Mouse (Mus musculus) retina, adult 2 months (tissue): ENCODE data around the gene Trp53bp1.
A peak's percentile ranks its signal among the peaks of the same experiment; 100 is the strongest.

ENCODE experiments used
- DNase-seq: peaks from one replicate; pipeline ENCODE4 v3.0.0-alpha.2; 2012; ENCODE audit warnings: low read depth, low spot score

The Trp53bp1 gene

DNA sequence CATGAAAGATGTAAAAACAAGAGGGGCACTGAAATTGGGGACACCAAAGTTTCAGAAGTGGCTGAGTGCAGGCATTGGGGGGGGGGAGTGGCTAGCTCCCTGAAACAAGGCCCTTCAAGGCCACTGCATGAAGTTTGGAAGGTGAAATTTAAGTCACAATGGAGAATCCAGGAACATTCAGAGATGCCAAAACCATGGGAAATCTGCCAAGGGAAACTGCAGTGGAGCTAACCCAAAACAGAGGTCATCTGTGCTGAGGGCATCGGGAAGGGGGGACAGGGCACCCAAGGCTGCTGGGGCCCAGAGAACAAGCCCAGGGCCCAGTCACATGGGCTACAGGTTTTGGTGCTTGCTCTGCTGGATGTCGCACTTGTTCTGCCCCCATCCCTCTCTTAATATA is 21.4 kb downstream of the Trp53bp1 start:
- DNase-seq, result no peak

GRCm38 (mm10) chr2:121244099-121244498 is 27.1 kb downstream of the Trp53bp1 start:
- no peak for DNase-seq

DNA sequence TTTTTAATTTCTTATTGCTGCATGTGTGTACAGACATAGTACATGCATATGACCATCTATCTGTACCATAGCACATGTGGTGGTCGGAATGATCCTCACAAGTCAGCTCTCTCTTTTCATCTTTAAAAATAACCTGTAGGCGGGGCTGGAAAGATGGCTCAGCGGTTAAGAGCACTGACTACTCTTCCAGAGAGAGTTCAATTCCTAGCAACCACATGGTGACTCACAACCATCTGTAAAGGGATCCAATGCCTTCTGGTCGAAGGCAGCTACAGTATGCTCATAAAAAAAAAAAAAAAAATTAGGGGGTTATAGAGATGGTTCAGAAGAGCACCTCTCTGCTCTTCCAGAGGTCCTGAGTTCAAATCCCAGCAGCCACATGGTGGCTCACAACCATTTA is 31.8 kb downstream of the Trp53bp1 start:
- DNase-seq, result no peak

- no peak for DNase-seq
Observed at GRCm38 (mm10) chr2:121235460-121236072, 35.6 kb downstream of the Trp53bp1 start.

DNA sequence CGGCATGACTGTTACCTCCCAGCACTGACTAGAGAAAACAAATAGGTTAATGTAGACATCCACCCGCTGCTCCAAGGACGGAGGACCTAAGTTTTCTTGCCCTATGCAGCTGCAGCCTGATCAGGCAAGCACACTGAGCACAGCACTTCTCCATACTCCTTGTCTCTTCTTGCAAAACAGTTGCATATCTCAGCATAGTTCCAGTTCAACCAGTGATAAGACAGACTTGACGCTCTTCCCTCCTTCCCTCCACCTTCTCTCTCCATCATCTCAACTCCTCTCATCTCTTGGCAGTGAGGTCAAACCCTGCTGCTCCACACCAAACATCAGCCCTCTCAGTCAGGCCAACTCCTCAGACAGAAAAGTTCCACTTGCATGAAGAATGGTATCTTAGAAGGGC is 43.1 kb downstream of the Trp53bp1 start:
- DNase-seq, result no peak

GRCm38 (mm10) chr2:121223010-121223409 is 48.2 kb downstream of the Trp53bp1 start:
- DNase-seq, result no peak

GRCm38 (mm10) chr2:121219994-121220393 is 51.2 kb downstream of the Trp53bp1 start:
- DNase-seq, result no peak

DNA sequence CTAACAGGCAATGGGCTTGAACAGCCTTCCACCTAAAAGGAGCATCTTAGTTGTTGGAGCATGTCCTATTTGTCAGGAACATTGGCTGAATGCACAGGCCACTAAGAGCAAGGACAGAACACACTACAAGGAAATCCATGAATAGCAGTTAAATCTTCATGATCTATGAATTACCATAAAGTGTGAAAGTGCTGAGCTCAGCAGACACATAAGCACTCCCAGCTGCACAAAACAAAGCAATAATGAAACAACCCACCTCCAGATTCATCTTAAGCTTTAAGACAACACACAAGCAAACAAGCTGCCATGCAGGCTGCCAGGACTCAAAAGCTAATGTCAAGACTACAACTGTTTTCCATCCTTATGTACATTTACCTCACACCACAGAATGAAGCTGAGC is 52.0 kb downstream of the Trp53bp1 start:
- no peak for DNase-seq

DNA sequence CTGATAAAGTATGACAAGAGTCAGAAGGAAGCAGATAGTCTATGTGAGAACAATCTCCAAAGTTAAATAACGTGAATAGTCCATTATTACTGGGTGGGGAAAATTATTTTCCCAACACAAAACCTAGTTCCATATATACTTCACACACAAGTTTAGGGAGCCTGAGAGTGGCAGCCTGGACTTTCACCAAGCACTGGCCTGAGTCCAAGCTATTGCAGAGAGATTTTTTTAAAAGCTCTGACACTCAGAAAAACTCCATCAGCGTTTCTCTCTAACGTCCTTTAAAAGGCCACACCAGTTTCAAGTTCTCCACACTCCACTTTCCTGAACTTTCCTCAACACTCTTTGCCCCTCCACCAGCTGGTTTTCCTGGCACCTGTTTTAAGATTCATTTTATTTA is 56.7 kb downstream of the Trp53bp1 start:
- DNase-seq, result no peak

GRCm38 (mm10) chr2:121206541-121206940 is 64.7 kb downstream of the Trp53bp1 start:
- DNase-seq, result no peak

DNA sequence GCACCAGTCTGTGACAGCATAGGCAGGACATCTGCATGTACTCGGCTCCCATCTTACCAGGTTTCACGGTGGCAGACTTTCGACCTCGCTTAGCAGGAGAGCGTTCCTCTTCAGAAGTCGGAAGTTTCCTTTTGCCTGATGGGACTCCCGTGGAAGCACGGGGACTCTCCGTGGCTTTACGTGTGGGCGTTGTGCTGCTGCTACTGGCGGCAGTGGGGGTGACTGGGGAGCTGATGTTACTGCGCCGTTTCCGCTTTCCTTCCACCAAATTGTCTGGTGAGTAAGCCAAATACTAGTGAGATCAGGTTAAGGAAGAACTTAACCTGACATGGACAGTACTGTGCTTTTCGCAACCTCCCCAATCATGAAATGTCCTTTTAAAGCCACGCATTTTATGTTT is 66.9 kb downstream of the Trp53bp1 start:
- no peak for DNase-seq

GRCm38 (mm10) chr2:121195466-121195865 is 75.7 kb downstream of the Trp53bp1 start:
- no peak for DNase-seq

DNA sequence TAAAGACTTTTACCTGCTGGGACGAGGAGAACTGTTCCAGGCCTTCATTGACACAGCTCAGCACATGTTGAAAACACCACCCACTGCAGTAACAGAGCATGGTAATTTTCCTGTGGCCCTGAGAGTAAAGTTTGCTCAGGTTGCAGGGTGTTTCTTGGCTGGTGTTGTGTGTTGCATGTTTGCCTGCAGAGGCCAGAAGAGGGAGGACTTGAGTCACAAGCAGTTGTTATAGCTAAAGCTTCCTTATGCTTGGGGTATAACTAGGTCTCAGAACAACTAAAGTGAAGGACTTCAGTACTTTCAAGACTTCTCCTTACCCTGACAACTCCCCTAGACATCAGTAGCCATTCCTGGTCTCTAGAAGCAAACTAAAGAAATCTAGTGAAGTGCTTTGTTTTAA is 82.7 kb downstream of the Trp53bp1 start:
- no peak for DNase-seq

DNA sequence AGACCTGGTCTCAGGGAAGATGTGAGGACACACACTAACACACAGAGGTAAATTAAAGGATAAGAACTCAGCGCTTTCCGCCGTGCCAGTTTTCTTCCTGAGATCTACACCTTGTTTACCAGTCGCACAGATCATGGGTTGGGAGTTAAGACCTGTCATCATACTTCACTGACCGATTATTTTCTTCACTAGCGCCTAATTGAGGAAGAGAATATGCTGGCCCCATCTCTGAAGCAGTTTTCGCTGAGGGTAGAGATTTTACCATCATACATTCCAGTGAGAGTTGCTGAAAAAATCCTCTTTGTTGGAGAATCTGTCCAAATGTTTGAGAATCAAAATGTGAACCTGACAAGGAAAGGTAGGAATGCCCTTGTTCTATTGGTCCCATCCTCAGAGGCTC is 87.1 kb downstream of the Trp53bp1 start:
- DNase-seq, result no peak

DNA sequence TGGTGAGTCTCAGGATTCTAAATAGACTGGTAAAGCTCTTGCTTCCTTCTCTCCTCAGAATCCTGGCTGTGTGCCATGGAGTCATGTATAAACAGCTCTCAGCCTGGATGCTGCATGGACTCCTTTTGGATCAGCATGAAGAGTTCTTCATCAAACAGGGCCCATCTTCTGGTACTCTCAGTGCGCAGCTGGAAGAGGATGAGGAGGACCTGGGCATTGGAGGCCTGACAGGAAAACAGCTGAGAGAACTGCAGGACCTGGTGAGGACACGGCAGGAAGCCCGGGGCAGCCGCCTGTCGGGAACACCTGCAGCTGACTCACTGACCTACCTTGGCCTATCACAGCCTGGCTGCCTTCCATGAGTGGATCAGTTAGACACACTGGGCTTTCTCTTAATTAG is 87.8 kb downstream of the Trp53bp1 start:
- DNase-seq, result no peak

DNA sequence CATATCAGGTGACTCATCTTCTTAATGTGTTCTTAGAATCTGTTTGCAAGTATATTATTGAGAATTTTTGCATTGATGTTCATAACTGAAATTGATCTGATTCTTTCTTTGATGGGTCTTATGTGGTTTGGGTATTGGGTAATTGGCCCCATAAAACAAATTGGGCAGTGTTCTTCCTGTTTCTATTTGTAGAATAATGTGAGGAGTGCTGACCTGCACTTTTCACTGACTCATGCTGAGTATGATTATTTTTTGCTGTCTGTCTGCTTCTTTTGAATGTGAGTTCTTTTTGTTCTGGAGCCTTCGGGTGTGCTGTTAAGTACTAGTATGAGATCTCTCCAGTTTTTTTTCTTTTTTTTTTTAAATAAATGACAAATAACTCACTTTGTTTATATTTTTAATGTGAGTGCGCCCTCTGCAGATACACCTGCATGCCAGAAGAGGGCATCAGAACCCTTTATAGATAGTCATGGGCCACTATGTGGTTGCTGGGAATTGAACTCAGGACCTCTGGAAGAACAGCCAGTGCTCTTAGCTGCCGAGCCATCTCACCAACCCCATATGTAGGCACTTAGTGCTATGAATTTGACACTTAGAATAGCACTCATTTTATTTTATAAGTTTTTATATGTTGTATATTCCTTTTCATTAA is 92.3 kb downstream of the Trp53bp1 start:
- no peak for DNase-seq

- peak; percentile 76 for DNase-seq
Observed at GRCm38 (mm10) chr2:121170980-121171742, 100.0 kb downstream of the Trp53bp1 start, which contains the start of gene Zscan29. Gene Zscan29 (minus strand): TSS chr2:121171125.

DNA sequence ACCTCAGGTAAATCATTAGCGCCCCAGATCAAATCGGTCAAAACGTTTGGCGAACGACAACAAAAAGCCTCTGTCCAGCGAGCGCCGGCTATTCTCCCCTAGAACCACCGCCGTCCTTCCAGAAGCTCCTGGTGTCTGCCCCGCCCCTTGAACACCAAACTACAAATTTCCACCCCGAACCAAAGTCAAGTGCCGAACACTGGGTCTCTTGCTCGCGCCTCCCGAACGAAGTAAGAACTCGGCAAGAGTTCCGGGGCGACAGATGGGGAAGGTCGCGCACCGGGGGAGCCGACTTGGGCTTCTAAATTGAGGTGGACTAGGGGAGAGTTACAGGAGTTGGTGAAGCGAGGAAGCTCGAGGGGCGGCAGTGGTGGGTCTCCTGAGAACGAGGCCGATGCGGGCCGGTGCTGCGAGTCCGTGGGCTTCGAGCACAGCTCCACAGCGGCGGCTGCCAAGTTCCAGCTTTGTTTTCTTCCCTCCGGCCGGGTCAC is 100.7 kb downstream of the Trp53bp1 start, which contains the start of gene Tubgcp4:
Gene Tubgcp4, plus strand, starts transcription at position 174 of the 491 bp plus-strand sequence.
- peak; percentile 8 for DNase-seq

DNA sequence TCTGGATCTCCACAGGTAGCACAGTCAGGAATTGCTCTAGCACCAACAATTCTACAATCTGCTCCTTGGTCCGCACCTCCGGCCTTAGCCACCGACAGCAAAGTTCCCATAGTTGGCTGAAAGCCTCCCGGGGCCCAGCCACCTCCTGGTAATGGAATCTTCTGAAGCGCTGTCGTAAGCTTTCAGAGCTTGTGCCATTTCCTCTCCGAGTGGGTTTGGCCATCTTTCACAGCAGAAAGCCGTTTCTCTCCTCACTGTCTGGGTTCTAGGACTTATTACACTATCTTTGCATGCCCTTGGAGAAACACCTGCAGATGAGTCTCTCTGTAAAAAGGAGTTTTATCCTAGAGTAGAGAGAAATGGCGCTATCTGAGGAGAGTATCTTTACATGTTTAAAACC is 101.3 kb downstream of the Trp53bp1 start:
- DNase-seq, result peak; percentile 11

DNA sequence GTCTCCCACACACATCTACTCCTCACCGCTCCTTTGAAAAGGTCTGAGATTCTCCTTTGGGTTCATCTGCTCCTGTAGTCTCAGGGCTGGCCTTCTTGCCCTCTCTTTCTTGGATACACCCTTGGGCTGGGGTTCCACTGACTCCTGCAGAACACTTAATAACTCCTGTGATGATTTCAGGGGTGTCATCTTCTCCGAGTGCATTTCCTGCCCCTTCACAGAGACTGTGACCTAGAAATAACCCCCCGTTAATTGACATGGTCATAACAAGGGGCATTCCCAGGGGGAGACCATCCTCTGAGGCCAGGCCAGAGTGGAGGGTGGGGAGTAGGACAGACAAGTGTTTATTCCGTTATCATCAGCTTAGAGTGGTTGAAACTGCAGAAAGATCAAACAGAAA is 102.0 kb downstream of the Trp53bp1 start:
- DNase-seq, result no peak

DNA sequence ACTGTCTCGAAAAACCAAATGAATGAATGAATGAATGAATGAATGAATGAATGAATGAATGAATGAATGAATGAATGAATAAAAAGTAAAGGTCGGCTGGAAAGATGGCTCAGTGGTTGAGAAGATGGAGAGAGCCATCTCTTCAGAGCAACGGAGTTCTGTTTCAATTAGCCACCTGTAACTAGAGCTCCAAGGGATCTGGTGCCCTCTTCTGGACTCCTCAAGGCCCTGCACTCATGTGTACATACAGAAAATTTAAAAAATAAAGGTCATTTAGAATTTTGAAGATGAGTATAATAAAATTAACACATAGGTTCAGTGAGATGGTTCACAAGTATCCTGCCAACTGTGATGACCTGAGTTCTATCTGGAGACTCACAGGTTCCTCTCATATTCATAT is 118.1 kb downstream of the Trp53bp1 start:
- no peak for DNase-seq

GRCm38 (mm10) chr2:121149679-121150078 is 121.5 kb downstream of the Trp53bp1 start:
- DNase-seq, result no peak
